Mouse (Mus musculus) adrenal gland, adult 2 months (tissue): ENCODE data around the gene Tas1r1. TPM values are rescaled to one million over a fixed set of nuclear protein-coding genes. Genes with fewer than 3 reads are reported as not detected.
A peak's percentile ranks its signal among the peaks of the same experiment; 100 is the strongest.

Source experiments
- DNase-seq: peaks from one replicate; pipeline ENCODE4 v3.0.0; 2021
- long read RNA-seq: library from polyadenylated mRNA; stranded (forward); transcript quantifications from one replicate; pipeline ENCODE4 v2.0.0, GENCODE M21; 2021
- polyA plus RNA-seq: library from polyadenylated mRNA; depleted of rRNA; stranded (reverse); fragments of >200 nt; gene quantifications from 2 replicates; pipeline ENCODE4 v1.2.3, GENCODE M21; 2012; rRNA removed
- total RNA-seq, 2 experiments: library from RNA; stranded (reverse); gene quantifications; 2 replicates each; pipeline ENCODE4 v1.2.3; 2021

Tas1r1 gene
- total RNA-seq (1 to 10 TPM in 1 of 2 experiments, not detected in 1; 1.4 TPM), polyA plus RNA-seq (0.09 TPM in 1 of 2 replicates, not detected in the other)
- long read RNA-seq: 0 reads

- DNase-seq: no peak
Measured at GRCm38 (mm10) chr4:152038225-152038984, at the start of gene Tas1r1. TSS of gene Tas1r1 (minus strand) at chr4:152038568.

DNA sequence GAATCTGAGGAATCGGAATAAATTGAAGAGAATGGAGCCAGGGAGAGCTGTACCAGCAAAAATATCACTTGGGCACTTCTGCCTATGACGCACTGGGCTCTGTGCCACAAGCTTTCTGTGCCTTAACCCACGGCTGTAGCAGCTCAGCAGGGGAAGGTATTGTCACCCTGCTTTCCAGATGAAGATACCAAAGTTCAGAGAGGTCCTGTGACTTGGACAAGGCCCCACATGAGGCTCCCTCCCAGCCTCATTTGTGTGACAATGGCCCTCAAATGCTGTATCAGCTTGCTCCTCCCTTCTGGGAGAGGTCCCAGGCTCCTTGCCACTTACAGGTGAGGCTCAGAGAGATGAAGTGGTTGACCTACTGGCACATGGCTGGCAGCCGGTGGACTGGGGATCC lies 49.8 kb upstream of the Tas1r1 start:
- DNase-seq: peak; percentile 24

DNA sequence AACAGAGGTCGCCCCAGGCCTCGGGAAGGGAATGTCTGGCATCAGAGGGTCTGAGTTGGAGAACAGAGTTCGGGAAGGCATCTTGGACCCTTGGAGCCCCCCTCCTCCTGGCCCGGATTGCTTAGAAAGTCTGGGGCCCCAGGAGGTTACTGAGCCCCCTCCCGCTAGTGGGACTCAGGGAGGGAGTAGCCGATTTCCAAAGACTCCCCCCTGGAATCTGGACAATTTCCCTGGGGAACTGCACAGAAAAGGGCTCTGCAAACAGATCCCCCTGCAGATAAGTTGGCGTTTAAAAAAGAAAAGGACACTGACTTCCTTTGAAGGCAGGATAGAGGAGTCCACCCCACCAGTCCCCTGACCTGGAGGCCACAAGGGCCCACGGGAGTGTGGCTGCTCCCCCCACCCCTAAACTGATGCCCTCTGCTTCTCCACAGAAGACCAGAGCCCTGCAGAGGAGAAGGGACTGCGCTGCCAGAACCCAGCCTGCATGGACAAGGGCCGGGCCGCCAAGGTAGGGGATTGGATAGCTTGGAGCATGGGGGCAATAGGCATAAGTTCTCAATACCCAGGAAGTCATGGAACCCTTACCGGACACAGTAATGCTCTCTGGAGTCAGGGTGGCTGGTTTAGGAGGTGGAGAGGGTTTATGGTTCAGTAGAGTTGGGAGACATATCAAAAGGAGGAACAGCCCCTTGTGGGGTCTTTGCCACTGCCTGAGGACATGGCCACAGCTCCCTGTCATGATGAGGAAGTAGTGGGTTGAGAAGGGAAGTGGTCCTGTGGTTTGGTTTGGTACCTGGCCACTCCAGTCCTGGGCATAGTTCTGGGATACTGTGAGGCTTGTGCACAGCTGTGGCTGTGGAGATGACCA lies 49.1 kb upstream of the Tas1r1 start:
- peak; percentile 11 for DNase-seq

- peak; percentile 83 for DNase-seq
Measured at GRCm38 (mm10) chr4:152086505-152087210, 48.3 kb upstream of the Tas1r1 start.

DNA sequence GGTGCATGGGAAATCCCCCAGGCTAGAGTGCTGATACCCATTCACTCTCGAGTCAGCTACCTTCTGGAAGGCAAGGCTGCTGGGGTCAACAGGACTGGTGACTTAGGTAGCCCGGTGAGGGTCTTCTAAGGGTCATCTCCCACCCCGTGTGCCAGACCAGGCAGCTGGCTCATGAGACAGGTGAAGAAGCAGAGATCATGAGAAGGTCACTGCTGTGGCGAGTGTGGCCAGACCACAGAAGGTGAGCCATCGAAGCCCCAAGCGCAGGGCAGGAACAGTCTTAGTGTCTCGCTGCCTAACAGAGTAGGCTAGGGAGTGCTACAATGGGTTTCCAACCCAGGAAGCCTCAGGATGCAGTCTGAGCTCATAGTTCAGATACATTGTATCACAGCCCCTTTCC lies 46.2 kb upstream of the Tas1r1 start:
- DNase-seq: no peak

GRCm38 (mm10) chr4:152083611-152084220 lies 45.3 kb upstream of the Tas1r1 start:
- no peak for DNase-seq

DNA sequence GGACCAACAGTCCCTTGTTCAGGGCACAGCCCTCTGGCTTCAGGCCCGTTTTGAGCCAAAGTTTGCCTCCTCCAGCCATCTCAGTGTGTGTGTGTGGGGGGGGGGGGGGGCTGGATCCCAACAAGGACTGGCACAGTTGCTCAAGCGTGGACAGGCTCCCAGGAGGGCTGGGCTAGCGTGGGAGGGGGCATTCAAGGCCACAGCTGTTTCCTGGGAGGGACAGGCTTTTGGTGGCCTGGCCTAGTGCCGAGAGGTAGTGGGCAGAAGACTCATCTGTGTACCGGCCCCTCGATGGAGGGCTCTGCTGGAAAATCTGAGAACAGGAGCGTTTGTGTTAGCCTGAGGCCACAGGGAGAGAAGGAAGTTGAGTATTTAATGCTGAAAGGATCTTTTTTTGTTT lies 41.6 kb upstream of the Tas1r1 start:
- no peak for DNase-seq

- DNase-seq: no peak
Measured at GRCm38 (mm10) chr4:152079261-152079660, 40.9 kb upstream of the Tas1r1 start.

DNA sequence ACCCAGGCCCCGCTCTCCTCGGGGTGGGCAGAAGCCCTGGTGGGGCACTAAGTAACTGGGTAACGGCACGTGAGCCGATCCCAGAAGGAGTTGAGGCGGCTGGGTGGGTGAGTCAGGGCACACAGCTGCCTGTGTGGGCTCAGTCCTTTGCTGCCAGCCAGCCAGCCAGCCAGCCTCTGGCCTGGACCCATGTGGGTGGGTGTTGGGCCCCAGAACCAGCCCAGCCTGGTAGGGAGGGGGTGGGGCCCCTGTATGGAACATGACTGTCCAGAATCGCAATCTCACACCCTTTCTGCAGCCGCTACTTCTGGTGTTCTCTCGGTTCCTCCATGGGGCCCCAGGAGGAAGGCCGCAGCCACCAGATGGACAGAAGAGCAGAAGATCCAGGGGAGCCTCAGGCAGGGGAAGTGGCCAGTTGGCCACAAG lies 39.8 kb upstream of the Tas1r1 start:
- DNase-seq: no peak

GRCm38 (mm10) chr4:152077191-152077590 lies 38.8 kb upstream of the Tas1r1 start:
- DNase-seq: no peak

- no peak for DNase-seq
Measured at GRCm38 (mm10) chr4:152074548-152074947, 36.2 kb upstream of the Tas1r1 start.

DNA sequence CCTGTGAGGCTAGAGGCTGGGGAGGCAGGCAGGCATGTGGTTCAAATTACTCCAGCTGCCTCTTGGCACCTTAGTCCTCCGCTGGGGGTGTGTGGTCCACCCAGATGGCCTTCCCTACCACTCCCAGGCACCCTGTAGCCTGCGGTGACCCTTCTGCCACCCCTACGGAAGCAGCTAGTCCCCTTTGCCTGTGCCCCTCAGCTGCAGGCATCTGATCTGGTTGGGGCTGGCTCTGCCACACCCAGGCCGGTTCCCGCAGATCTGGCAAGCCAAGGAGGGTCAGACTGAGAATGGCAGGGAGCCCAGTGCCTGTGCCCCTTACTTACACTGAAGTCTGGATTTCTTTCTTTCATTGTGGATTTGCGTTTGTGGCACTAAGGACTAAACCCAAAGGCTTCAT lies 35.3 kb upstream of the Tas1r1 start:
- DNase-seq: no peak

DNA sequence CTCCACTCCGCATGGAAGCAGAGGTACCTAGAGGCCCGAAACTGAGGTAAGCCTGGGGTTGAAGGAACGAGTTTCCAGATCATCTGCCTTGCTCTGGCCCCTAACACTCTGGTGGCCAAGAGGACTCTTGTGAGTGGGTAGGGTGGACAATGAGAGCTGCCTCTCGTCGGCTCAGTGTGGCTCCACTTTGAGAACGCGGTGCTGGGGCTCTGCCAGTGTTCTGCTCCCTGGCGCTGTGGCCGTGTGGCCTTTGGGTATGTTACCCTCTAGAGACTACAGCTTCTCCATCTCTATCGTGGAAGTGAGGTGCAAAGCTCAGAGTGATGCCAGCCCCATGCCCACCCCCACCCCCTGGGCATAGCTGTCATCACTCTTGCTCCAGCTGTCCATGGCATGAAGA lies 34.3 kb upstream of the Tas1r1 start:
- DNase-seq: no peak

- DNase-seq: peak; percentile 70
Measured at GRCm38 (mm10) chr4:152072121-152072601, 33.8 kb upstream of the Tas1r1 start, which contains the start of gene Plekhg5. TSS of gene Plekhg5 (plus strand) at chr4:152072498.

GRCm38 (mm10) chr4:152070494-152071396 lies 32.4 kb upstream of the Tas1r1 start:
- DNase-seq: no peak

- no peak for DNase-seq
Measured at GRCm38 (mm10) chr4:152069245-152069644, 30.9 kb upstream of the Tas1r1 start.

GRCm38 (mm10) chr4:152068166-152068724 lies 29.9 kb upstream of the Tas1r1 start:
- no peak for DNase-seq

- no peak for DNase-seq
Measured at GRCm38 (mm10) chr4:152067280-152067679, 28.9 kb upstream of the Tas1r1 start.

- peak; percentile 36 for DNase-seq
Measured at GRCm38 (mm10) chr4:152062390-152063110, 24.2 kb upstream of the Tas1r1 start.
